Mouse (Mus musculus) MEL (cell line): ENCODE results near the gene Grifin. TPM values are rescaled to one million over a fixed set of nuclear protein-coding genes. Genes with fewer than 3 reads are reported as not detected.

ENCODE experiments used
- DNase-seq: peaks from one replicate; pipeline ENCODE4 v3.0.0; 2011; ENCODE audit warnings: low read depth, low spot score
- H3K27ac ChIP-seq: 2 replicates; pipeline ENCODE4 v1.5.1; 2012; ENCODE audit warnings: low read depth, mild to moderate bottlenecking, control low read depth, low read length, moderate library complexity; ENCODE audit not compliant: control insufficient read depth
- H3K27me3 ChIP-seq, 2 experiments: fragments of 150-350 bp in 1 of 2; sonication (generic) in 1 of 2; 2 replicates each; pipeline ENCODE4 v1.6.1; 2012; ENCODE audit warnings: low read length in 2 of 2, mild to moderate bottlenecking in 2 of 2, improper control_type of control experiment in 1 of 2, moderate library complexity in 1 of 2; ENCODE audit not compliant: insufficient read depth in 2 of 2, control insufficient read depth in 1 of 2
- H3K36me3 ChIP-seq, 2 experiments: 2 replicates each; pipeline ENCODE4 v1.6.1; 2012 to 2014; ENCODE audit warnings: low read length in 2 of 2, improper control_type of control experiment in 1 of 2, inconsistent platforms in 1 of 2, mild to moderate bottlenecking in 1 of 2; ENCODE audit not compliant: insufficient read depth in 2 of 2, control insufficient read depth in 1 of 2
- H3K4me1 ChIP-seq, 2 experiments: fragments of 150-350 bp in 1 of 2; sonication (generic) in 1 of 2; 2 replicates each; pipeline ENCODE4 v1.6.1; 2012; ENCODE audit warnings: low read length in 2 of 2, improper control_type of control experiment in 1 of 2, mild to moderate bottlenecking in 1 of 2; ENCODE audit not compliant: insufficient read depth in 2 of 2, control insufficient read depth in 1 of 2
- H3K4me3 ChIP-seq, 2 experiments: fragments of 150-350 bp in 1 of 2; sonication (generic) in 1 of 2; 2 replicates each; pipeline ENCODE4 v1.5.1; 2012; ENCODE audit warnings: low read depth in 2 of 2, low read length in 2 of 2, mild to moderate bottlenecking in 2 of 2, moderate library complexity in 2 of 2, control low read depth in 1 of 2, improper control_type of control experiment in 1 of 2; ENCODE audit not compliant: control insufficient read depth in 1 of 2, insufficient read depth in 1 of 2
- H3K79me2 ChIP-seq: 2 replicates; pipeline ENCODE4 v1.6.1; 2012; ENCODE audit warnings: mild to moderate bottlenecking, low read length, moderate library complexity; ENCODE audit not compliant: control insufficient read depth, poor library complexity, insufficient read depth
- H3K9ac ChIP-seq: 2 replicates; pipeline ENCODE4 v1.6.1; 2012; ENCODE audit warnings: low read depth, mild to moderate bottlenecking, control low read depth, low read length, moderate library complexity; ENCODE audit not compliant: control insufficient read depth, poor library complexity, severe bottlenecking
- H3K9me3 ChIP-seq: fragments of 150-350 bp; sonication (generic); replicated peaks from 2 replicates; pipeline ENCODE4 v1.6.1; 2012; ENCODE audit warnings: mild to moderate bottlenecking, low read length, improper control_type of control experiment, moderate library complexity; ENCODE audit not compliant: insufficient read depth
- CTCF ChIP-seq, 3 experiments: IDR thresholded peaks in 2 of 3; conservative IDR thresholded peaks in 1 of 3; 2 replicates each; pipeline ENCODE4 v1.5.1; 2011 to 2012; ENCODE audit warnings: low read length in 3 of 3, low read depth in 2 of 3, mild to moderate bottlenecking in 2 of 3, improper control_type of control experiment in 1 of 3, inconsistent platforms in 1 of 3, mixed read lengths in 1 of 3, moderate library complexity in 1 of 3; ENCODE audit not compliant: control insufficient read depth in 1 of 3, insufficient read depth in 1 of 3, poor library complexity in 1 of 3, severe bottlenecking in 1 of 3
- ETS1 ChIP-seq: IDR thresholded peaks from 2 replicates; pipeline ENCODE4 v1.6.1; 2012; ENCODE audit warnings: low read depth, mild to moderate bottlenecking, inconsistent platforms, low read length, improper control_type of control experiment, moderate library complexity
- GATA1 ChIP-seq: IDR thresholded peaks from 2 replicates; pipeline ENCODE4 v1.6.1; 2011; ENCODE audit warnings: low read depth, low read length, improper control_type of control experiment
- JUND ChIP-seq: IDR thresholded peaks from 2 replicates; pipeline ENCODE4 v1.6.1; 2011; ENCODE audit warnings: low read depth, mild to moderate bottlenecking, improper control_type of control experiment, low read length
- KAT2A ChIP-seq: conservative IDR thresholded peaks from 2 replicates; pipeline ENCODE4 v1.6.1; 2012; ENCODE audit warnings: low read depth, low read length, improper control_type of control experiment, inconsistent platforms
- MAFK ChIP-seq: IDR thresholded peaks from 2 replicates; pipeline ENCODE4 v1.6.1; 2011; ENCODE audit warnings: low read depth, mild to moderate bottlenecking, low read length, improper control_type of control experiment, borderline replicate concordance
- MAX ChIP-seq: IDR thresholded peaks from 2 replicates; pipeline ENCODE4 v1.6.1; 2011; ENCODE audit warnings: low read length, improper control_type of control experiment
- MAZ ChIP-seq: IDR thresholded peaks from 2 replicates; pipeline ENCODE4 v1.6.1; 2012; ENCODE audit warnings: low read depth, mild to moderate bottlenecking, inconsistent platforms, low read length, improper control_type of control experiment
- MEF2A ChIP-seq: IDR thresholded peaks from 2 replicates; pipeline ENCODE4 v1.6.1; 2014; ENCODE audit warnings: low read depth, mild to moderate bottlenecking, inconsistent platforms, low read length, improper control_type of control experiment; ENCODE audit not compliant: poor library complexity, insufficient replicate concordance, severe bottlenecking; ENCODE audit errors: extremely low read depth
- MYC ChIP-seq: IDR thresholded peaks from 2 replicates; pipeline ENCODE4 v1.6.1; 2011; ENCODE audit warnings: low read depth, mild to moderate bottlenecking, low read length, improper control_type of control experiment, moderate library complexity
- NRF1 ChIP-seq: IDR thresholded peaks from 2 replicates; pipeline ENCODE4 v1.6.1; 2014; ENCODE audit warnings: low read depth, mild to moderate bottlenecking, inconsistent platforms, low read length, improper control_type of control experiment, moderate library complexity; ENCODE audit not compliant: poor library complexity, insufficient read depth, severe bottlenecking
- POLR2AphosphoS2 ChIP-seq: IDR thresholded peaks from 2 replicates; pipeline ENCODE4 v1.6.1; 2011; ENCODE audit warnings: low read length, improper control_type of control experiment
- POLR2AphosphoS5 ChIP-seq: IDR thresholded peaks from 2 replicates; pipeline ENCODE4 v1.6.1; 2012; ENCODE audit warnings: low read depth, borderline replicate concordance, mild to moderate bottlenecking, inconsistent platforms, low read length, moderate library complexity, mixed read lengths
- RCOR1 ChIP-seq: IDR thresholded peaks from 2 replicates; pipeline ENCODE4 v1.6.1; 2012; ENCODE audit warnings: low read depth, mild to moderate bottlenecking, inconsistent platforms, low read length, improper control_type of control experiment
- SIN3A ChIP-seq: IDR thresholded peaks from 2 replicates; pipeline ENCODE4 v1.6.1; 2012; ENCODE audit warnings: low read length, improper control_type of control experiment, inconsistent platforms
- TAL1 ChIP-seq: IDR thresholded peaks from 2 replicates; pipeline ENCODE4 v1.6.1; 2012; ENCODE audit warnings: mild to moderate bottlenecking, inconsistent platforms, low read length, moderate library complexity, mixed read lengths
- TBP ChIP-seq: IDR thresholded peaks from 2 replicates; pipeline ENCODE4 v1.8.0; 2011; ENCODE audit warnings: low read depth, low read length, improper control_type of control experiment
- TCF12 ChIP-seq: IDR thresholded peaks from 2 replicates; pipeline ENCODE4 v1.6.1; 2014; ENCODE audit warnings: low read depth, mild to moderate bottlenecking, inconsistent platforms, low read length, improper control_type of control experiment, moderate library complexity
- UBTF ChIP-seq: IDR thresholded peaks from 2 replicates; pipeline ENCODE4 v1.6.1; 2012; ENCODE audit warnings: low read depth, mild to moderate bottlenecking, inconsistent platforms, low read length, improper control_type of control experiment, moderate library complexity, borderline replicate concordance; ENCODE audit not compliant: insufficient read depth
- USF1 ChIP-seq: IDR thresholded peaks from 2 replicates; pipeline ENCODE4 v1.6.1; 2014; ENCODE audit warnings: low read depth, mild to moderate bottlenecking, inconsistent platforms, low read length, improper control_type of control experiment, moderate library complexity
- ZNF384 ChIP-seq: IDR thresholded peaks from 2 replicates; pipeline ENCODE4 v1.6.1; 2012; ENCODE audit warnings: low read depth, mild to moderate bottlenecking, inconsistent platforms, low read length, improper control_type of control experiment
- polyA plus RNA-seq, 2 experiments: library from polyadenylated mRNA; stranded (reverse) in 1 of 2; unstranded in 1 of 2; fragments of >175 nt in 1 of 2; fragments of >200 nt in 1 of 2; gene quantifications; 2 replicates each; pipeline versions ENCODE4 v1.2.1 to v1.2.4; 2012; ENCODE audit warnings: low replicate concordance in 2 of 2, low read depth in 1 of 2; ENCODE audit not compliant: insufficient read length in 2 of 2, insufficient read depth in 1 of 2, missing spikeins in 1 of 2
- total RNA-seq: library from RNA; depleted of rRNA; stranded (reverse); fragments of 300-350 nt; gene quantifications from 2 replicates; pipeline ENCODE4 v1.2.3, GENCODE M21; 2012; rRNA removed

Gene Grifin
- total RNA-seq (not detected in 2 replicates), polyA plus RNA-seq (under 1 TPM in 1 of 2 experiments, not detected in 1; 0.32 TPM)

DNA sequence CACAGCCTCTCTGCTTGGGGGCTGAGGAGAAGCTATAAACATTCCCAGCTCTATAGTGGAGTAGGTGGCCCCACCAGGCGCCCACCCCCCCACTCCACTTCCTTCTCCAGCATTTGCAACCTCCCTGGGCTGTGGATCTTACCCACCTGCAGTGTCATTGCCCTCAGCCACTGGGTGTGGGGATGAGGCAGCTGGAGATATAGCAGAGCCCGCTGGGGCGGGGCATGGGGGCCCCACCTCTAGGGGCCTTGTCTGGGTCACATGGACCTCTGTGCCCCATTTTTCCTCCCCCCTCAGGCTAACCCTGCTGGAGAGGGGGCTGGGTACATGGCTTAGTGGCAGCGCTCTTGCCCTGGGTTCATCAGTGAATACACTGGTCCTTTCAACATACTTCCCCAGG, at the start of gene Grifin:
Gene Grifin, minus strand, starts transcription at position 176 of the 400 bp plus-strand sequence.
- H3K9ac ChIP-seq = no peak within 1 kb of the TSS
- no peak within 1 kb of the TSS for H3K4me3 ChIP-seq
- DNase-seq = no peak
- no peaks in the 10 kb centered on the region for H3K9me3 ChIP-seq
- H3K27me3 ChIP-seq = no peaks in the 10 kb centered on the region
- H3K27ac ChIP-seq = no peak within 1 kb of the TSS
- H3K4me1 ChIP-seq = peaks cover 5 to 16% of the 10 kb centered on the region in 2 experiments; a peak in 3 of 4 replicates
- TF ChIP-seq NRF1 = no peak
- no peak for TF ChIP-seq MYC
- no peak for TF ChIP-seq MAZ
- no peak for TF ChIP-seq ETS1
- TF ChIP-seq TBP = no peak
- no peak for TF ChIP-seq MEF2A
- TF ChIP-seq MAX = no peak
- TF ChIP-seq RCOR1 = no peak
- TF ChIP-seq SIN3A = no peak
- no peak for TF ChIP-seq POLR2AphosphoS2
- TF ChIP-seq, all 39 proteins: peak for 0
- Histone ChIP-seq H3K36me3 (peaks cover 0 to 5% of the 10 kb centered on the region in 2 experiments; a peak in 2 of 4 replicates), H3K79me2 (no peaks in the 10 kb centered on the region)

DNA sequence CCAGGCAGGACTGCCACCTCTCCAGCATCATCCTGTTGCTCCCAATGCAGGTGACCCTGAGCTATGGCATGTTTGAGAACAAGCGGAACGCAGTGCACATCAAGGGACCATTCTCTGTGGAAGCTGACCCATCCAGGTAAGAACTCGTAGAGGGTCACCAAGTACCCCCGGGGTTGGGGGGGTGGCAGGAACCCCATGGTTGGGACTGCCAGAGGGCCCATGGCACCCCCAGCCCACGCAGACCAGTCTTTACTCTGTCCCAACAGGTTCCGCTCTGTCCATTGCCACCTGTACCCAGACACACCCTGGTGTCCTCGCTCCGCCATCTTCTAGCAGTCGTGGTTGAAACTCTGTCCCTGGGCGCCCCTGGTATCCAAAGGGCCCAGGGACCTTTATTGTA, 49.3 kb upstream of the Grifin start:
- no peak overlapping the region for H3K9ac ChIP-seq
- peaks cover 0 to 34% of the 10 kb centered on the region in 2 experiments; a peak in 2 of 4 replicates for H3K36me3 ChIP-seq
- no peaks in the 10 kb centered on the region for H3K27me3 ChIP-seq
- peak overlapping the region; percentile 57 for H3K27ac ChIP-seq
- TF ChIP-seq MYC (no peak), ZNF384 (no peak), SIN3A (no peak), POLR2AphosphoS2 (no peak), TBP (no peak), MEF2A (no peak), CTCF (IDR thresholded peaks at IDR 0.05 in 2 of 3, conservative IDR thresholded peaks at IDR 0.05 in 1 of 3; ENCODE audit: control insufficient read depth in 1 of 3, insufficient read depth in 1 of 3, low read depth in 2 of 3, low read length in 3 of 3, poor library complexity in 1 of 3, severe bottlenecking in 1 of 3) (no peak), UBTF (no peak), TCF12 (no peak), NRF1 (no peak), TAL1 (no peak), MAX (no peak), GATA1 (no peak), RCOR1 (no peak), MAZ (no peak), POLR2AphosphoS5 (no peak), JUND (no peak), MAFK (no peak), USF1 (no peak), KAT2A (no peak)
- TF ChIP-seq, all 39 proteins: peak for 0
- H3K4me3 ChIP-seq = no peak overlapping the region
- peaks cover 8 to 43% of the 10 kb centered on the region in 2 experiments for H3K4me1 ChIP-seq
- DNase-seq = no peak
- peaks cover 6% of the 10 kb centered on the region for H3K79me2 ChIP-seq
- no peaks in the 10 kb centered on the region for H3K9me3 ChIP-seq
